Mouse (Mus musculus): ENCODE data around the gene Esyt3.

Gene Esyt3

GRCm38 (mm10) chr9:99357921-99358692, at the start of gene Esyt3:
TSS of gene Esyt3 (minus strand) at chr9:99358557.
- in situ Hi-C loops (cut with MboI, MseI), result loop anchor here (5.0 to 25.0 kb wide), 2 partner anchors 101 to 721 kb away; no protein-coding TSS in a partner anchor

GRCm38 (mm10) chr9:99401288-99401974, 43.1 kb upstream of the Esyt3 start:
- in situ Hi-C loops (cut with MboI, MseI), result no loop called here

GRCm38 (mm10) chr9:99400781-99401180, 42.4 kb upstream of the Esyt3 start:
- in situ Hi-C loops (cut with MboI, MseI), result no loop called here

- in situ Hi-C loops (cut with MboI, MseI), result no loop called here
Observed at GRCm38 (mm10) chr9:99397056-99397815, 38.9 kb upstream of the Esyt3 start.

- in situ Hi-C loops (cut with MboI, MseI), result no loop called here
Observed at GRCm38 (mm10) chr9:99394366-99394765, 36.0 kb upstream of the Esyt3 start.

GRCm38 (mm10) chr9:99393146-99393545, 34.8 kb upstream of the Esyt3 start:
- in situ Hi-C loops (cut with MboI, MseI), result no loop called here

GRCm38 (mm10) chr9:99391557-99391956, 33.2 kb upstream of the Esyt3 start:
- in situ Hi-C loops (cut with MboI, MseI), result no loop called here

GRCm38 (mm10) chr9:99390716-99391115, 32.4 kb upstream of the Esyt3 start:
- in situ Hi-C loops (cut with MboI, MseI), result no loop called here

GRCm38 (mm10) chr9:99390201-99390600, 31.8 kb upstream of the Esyt3 start:
- in situ Hi-C loops (cut with MboI, MseI), result no loop called here

GRCm38 (mm10) chr9:99389506-99389905, 31.1 kb upstream of the Esyt3 start:
- in situ Hi-C loops (cut with MboI, MseI), result loop anchor here (10.0 kb wide), 1 partner anchor 705 kb away; no protein-coding TSS in a partner anchor

- in situ Hi-C loops (cut with MboI, MseI), result loop anchor here (10.0 kb wide), 1 partner anchor 706 kb away; no protein-coding TSS in a partner anchor
Observed at GRCm38 (mm10) chr9:99388856-99389255, 30.5 kb upstream of the Esyt3 start.

- in situ Hi-C loops (cut with MboI, MseI), result loop anchor here (10.0 kb wide), 1 partner anchor 707 kb away; no protein-coding TSS in a partner anchor
Observed at GRCm38 (mm10) chr9:99388078-99388477, 29.7 kb upstream of the Esyt3 start.

GRCm38 (mm10) chr9:99382556-99382955, 24.2 kb upstream of the Esyt3 start:
- in situ Hi-C loops (cut with MboI, MseI), result loop anchor here (10.0 kb wide), 1 partner anchor 712 kb away; no protein-coding TSS in a partner anchor

GRCm38 (mm10) chr9:99379194-99379593, 20.8 kb upstream of the Esyt3 start:
- in situ Hi-C loops (cut with MboI, MseI), result loop anchor here (5.0 kb wide), 1 partner anchor 317 kb away; no protein-coding TSS in a partner anchor

- in situ Hi-C loops (cut with MboI, MseI), result loop anchor here (5.0 kb wide), 1 partner anchor 315 kb away; no protein-coding TSS in a partner anchor
Observed at GRCm38 (mm10) chr9:99376591-99377418, 18.4 kb upstream of the Esyt3 start.

GRCm38 (mm10) chr9:99368431-99368830, 10.1 kb upstream of the Esyt3 start:
- in situ Hi-C loops (cut with MboI, MseI), result loop anchor here (25.0 kb wide), 1 partner anchor 731 kb away; no protein-coding TSS in a partner anchor

- in situ Hi-C loops (cut with MboI, MseI), result loop anchor here (25.0 kb wide), 1 partner anchor 729 kb away; no protein-coding TSS in a partner anchor
Observed at GRCm38 (mm10) chr9:99365906-99366305, 7.5 kb upstream of the Esyt3 start.

GRCm38 (mm10) chr9:99363076-99363475, 4.7 kb upstream of the Esyt3 start:
- in situ Hi-C loops (cut with MboI, MseI), result loop anchor here (25.0 kb wide), 1 partner anchor 726 kb away; no protein-coding TSS in a partner anchor

GRCm38 (mm10) chr9:99361946-99362345, 3.6 kb upstream of the Esyt3 start:
- in situ Hi-C loops (cut with MboI, MseI), result loop anchor here (25.0 kb wide), 1 partner anchor 725 kb away; no protein-coding TSS in a partner anchor

GRCm38 (mm10) chr9:99359012-99359411, 655 bp upstream of the Esyt3 start:
- in situ Hi-C loops (cut with MboI, MseI), result loop anchor here (5.0 to 25.0 kb wide), 2 partner anchors 102 to 722 kb away; no protein-coding TSS in a partner anchor
